Mouse (Mus musculus) thymus, postnatal 25 days (tissue): Measurements from ENCODE around the gene Ctsl.
A peak's percentile ranks its signal among the peaks of the same experiment; 100 is the strongest.

Source experiments
- DNase-seq: peaks from one replicate; pipeline ENCODE4 v3.0.0; 2022

The Ctsl gene

DNA sequence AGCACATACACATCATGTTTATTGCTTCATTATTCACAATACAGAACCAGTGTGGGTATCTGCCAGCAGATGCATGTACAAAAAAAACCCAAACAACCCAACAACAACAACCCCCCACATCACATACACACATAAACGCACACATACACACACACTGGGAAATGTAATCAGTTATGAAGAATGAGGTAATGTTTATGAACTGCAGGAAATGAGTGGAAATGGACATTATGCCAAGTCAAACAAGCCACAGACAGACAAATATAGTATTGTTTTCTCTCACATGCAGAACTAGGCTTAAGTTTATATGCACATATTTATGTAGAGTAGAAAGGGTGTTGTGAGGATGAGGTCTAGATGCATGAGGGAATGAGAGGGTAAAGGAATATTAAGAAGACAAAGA lies 59.4 kb downstream of the Ctsl start:
- no peak for DNase-seq

- no peak for DNase-seq
Measured at GRCm38 (mm10) chr13:64310585-64310984, 60.1 kb downstream of the Ctsl start.

GRCm38 (mm10) chr13:64309842-64310241 lies 60.8 kb downstream of the Ctsl start:
- peak; percentile 15 for DNase-seq
